Mouse (Mus musculus) midbrain, embryonic 13.5 days (tissue): ENCODE measurements around the gene Popdc2. TPM values are rescaled to one million over a fixed set of nuclear protein-coding genes. Genes with fewer than 3 reads are reported as not detected.

Experiments used
- ATAC-seq: fragments of 200-750 bp; cut with Nextera tagmentation; 2 replicates; pipeline ENCODE4 v1.8.0; 2017; ENCODE audit warnings: mild to moderate bottlenecking, moderate TSS enrichment, moderate library complexity
- H3K27ac ChIP-seq: fragments of 300-500 bp; sonication (generic); 2 replicates; pipeline ENCODE4 v1.5.1; 2015; ENCODE audit warnings: inconsistent platforms, mild to moderate bottlenecking, moderate library complexity
- H3K27me3 ChIP-seq: fragments of 300-500 bp; sonication (generic); 2 replicates; pipeline ENCODE4 v1.6.1; 2015; ENCODE audit warnings: mild to moderate bottlenecking, inconsistent platforms
- H3K36me3 ChIP-seq: fragments of 300-500 bp; sonication (generic); 2 replicates; pipeline ENCODE4 v1.6.1; 2015; ENCODE audit warnings: mild to moderate bottlenecking, inconsistent platforms
- H3K4me1 ChIP-seq: fragments of 300-500 bp; sonication (generic); replicated peaks from 2 replicates; pipeline ENCODE4 v1.6.1; 2015; ENCODE audit warnings: inconsistent platforms
- H3K4me2 ChIP-seq: fragments of 300-500 bp; sonication (generic); replicated peaks from 2 replicates; pipeline ENCODE4 v1.6.1; 2015; ENCODE audit warnings: moderate library complexity, mild to moderate bottlenecking, inconsistent platforms
- H3K4me3 ChIP-seq: fragments of 300-500 bp; sonication (generic); replicated peaks from 2 replicates; pipeline ENCODE4 v1.5.1; 2015; ENCODE audit warnings: mild to moderate bottlenecking, inconsistent platforms
- H3K9ac ChIP-seq: fragments of 300-500 bp; sonication (generic); replicated peaks from 2 replicates; pipeline ENCODE4 v1.6.1; 2015; ENCODE audit warnings: mild to moderate bottlenecking, inconsistent platforms
- H3K9me3 ChIP-seq: fragments of 300-500 bp; sonication (generic); 2 replicates; pipeline ENCODE4 v1.6.1; 2016; ENCODE audit warnings: mild to moderate bottlenecking, inconsistent platforms
- WGBS: fragments of 180-500 bp; shearing (Covaris S2); methylation state at CpG from one replicate; pipeline ENCODE4 v1.1.7; 2015; 5-methylcytosine and 5-hydroxymethylcytosine counted together
- polyA plus RNA-seq: library from polyadenylated mRNA; unstranded; fragments of >200 nt; fragmentation: Nextera tagmentation; extraction: Ambion mirVana; gene quantifications from 2 replicates; pipeline ENCODE4 v1.2.1, GENCODE M21; 2015

Popdc2 gene
- polyA plus RNA-seq, 1 experiment from 2014 or later, result 0.51 TPM

- no peak for ATAC-seq
- H3K27ac ChIP-seq, result no peak overlapping the region
- 98% methylated on average over 2 of the region's 2 CpGs for WGBS
- no peaks in the 10 kb centered on the region for H3K9me3 ChIP-seq
- no peak overlapping the region for H3K4me2 ChIP-seq
- no peak overlapping the region for H3K4me3 ChIP-seq
- no peaks in the 10 kb centered on the region for H3K27me3 ChIP-seq
- peaks cover 4% of the 10 kb centered on the region; the same call in 1 of the 2 replicates for H3K4me1 ChIP-seq
- 0 out of 2 replicates have a peak, but pooled peaks cover 3% of the 10 kb centered on the region for H3K36me3 ChIP-seq
- no peak overlapping the region for H3K9ac ChIP-seq
Measured at GRCm38 (mm10) chr16:38359241-38359640, 2.8 kb upstream of the Popdc2 start.

GRCm38 (mm10) chr16:38359857-38360256, 2.2 kb upstream of the Popdc2 start:
- 78% methylated on average over 3 of the region's 3 CpGs for WGBS
- no peak overlapping the region for H3K4me2 ChIP-seq

GRCm38 (mm10) chr16:38360317-38360716, 1.7 kb upstream of the Popdc2 start:
- peaks cover 4% of the 10 kb centered on the region; the same call in 1 of the 2 replicates for H3K4me1 ChIP-seq
- no peak overlapping the region for H3K9ac ChIP-seq
- 0 out of 2 replicates have a peak, but pooled peaks cover 3% of the 10 kb centered on the region for H3K36me3 ChIP-seq
- H3K27ac ChIP-seq, result no peak overlapping the region
- H3K9me3 ChIP-seq, result no peaks in the 10 kb centered on the region
- H3K27me3 ChIP-seq, result no peaks in the 10 kb centered on the region
- H3K4me3 ChIP-seq, result no peak overlapping the region
- no peak for ATAC-seq
- WGBS, result 9% methylated on average over 2 of the region's 2 CpGs
- no peak overlapping the region for H3K4me2 ChIP-seq

More at GRCm38 (mm10) chr16:38359857-38360256, 2.2 kb upstream of the Popdc2 start:
- H3K4me1 ChIP-seq, result peaks cover 4% of the 10 kb centered on the region; the same call in 1 of the 2 replicates
- H3K36me3 ChIP-seq, result 0 out of 2 replicates have a peak, but pooled peaks cover 3% of the 10 kb centered on the region
- H3K4me3 ChIP-seq, result no peak overlapping the region
- H3K9ac ChIP-seq, result no peak overlapping the region
- H3K27me3 ChIP-seq, result no peaks in the 10 kb centered on the region
- no peak overlapping the region for H3K27ac ChIP-seq
- no peak for ATAC-seq
- H3K9me3 ChIP-seq, result no peaks in the 10 kb centered on the region

- no peak for ATAC-seq
- no peak overlapping the region for H3K27ac ChIP-seq
- H3K36me3 ChIP-seq, result 0 out of 2 replicates have a peak, but pooled peaks cover 3% of the 10 kb centered on the region
- 88% methylated on average over 20 of the region's 20 CpGs for WGBS
- no peaks in the 10 kb centered on the region for H3K27me3 ChIP-seq
- H3K9me3 ChIP-seq, result no peaks in the 10 kb centered on the region
- no peak overlapping the region for H3K4me2 ChIP-seq
- peaks cover 4% of the 10 kb centered on the region; the same call in 1 of the 2 replicates for H3K4me1 ChIP-seq
- H3K9ac ChIP-seq, result no peak overlapping the region
- H3K4me3 ChIP-seq, result no peak overlapping the region
Measured at GRCm38 (mm10) chr16:38362493-38363255, 665 bp downstream of the Popdc2 start.

GRCm38 (mm10) chr16:38363256-38363595, 1.2 kb downstream of the Popdc2 start:
- Histone ChIP-seq H3K27me3 (no peaks in the 10 kb centered on the region), H3K27ac (no peak overlapping the region), H3K4me2 (no peak overlapping the region), H3K9me3 (no peaks in the 10 kb centered on the region), H3K4me3 (no peak overlapping the region), H3K36me3 (no peaks in the 10 kb centered on the region), H3K9ac (no peak overlapping the region), H3K4me1 (peaks cover 4% of the 10 kb centered on the region; the same call in 1 of the 2 replicates)
- no peak for ATAC-seq
- WGBS, result 88% methylated on average over 3 of the region's 3 CpGs

GRCm38 (mm10) chr16:38363657-38364056, 1.6 kb downstream of the Popdc2 start:
- Histone ChIP-seq H3K9ac (no peak overlapping the region), H3K27ac (no peak overlapping the region), H3K9me3 (no peaks in the 10 kb centered on the region), H3K27me3 (no peaks in the 10 kb centered on the region), H3K4me3 (no peak overlapping the region), H3K4me2 (no peak overlapping the region), H3K36me3 (no peaks in the 10 kb centered on the region), H3K4me1 (peaks cover 4% of the 10 kb centered on the region; the same call in 1 of the 2 replicates)
- WGBS, result 88% methylated on average over 7 of the region's 7 CpGs
- no peak for ATAC-seq

GRCm38 (mm10) chr16:38365390-38365789, 3.4 kb downstream of the Popdc2 start:
- Histone ChIP-seq H3K27me3 (no peaks in the 10 kb centered on the region), H3K9me3 (no peaks in the 10 kb centered on the region), H3K9ac (no peak overlapping the region), H3K4me2 (no peak overlapping the region), H3K4me3 (no peak overlapping the region), H3K36me3 (no peaks in the 10 kb centered on the region), H3K27ac (no peak overlapping the region), H3K4me1 (peaks cover 1% of the 10 kb centered on the region; the same call in 1 of the 2 replicates)
- ATAC-seq, result no peak
- 86% methylated on average over 10 of the region's 10 CpGs for WGBS

GRCm38 (mm10) chr16:38366231-38366630, 4.2 kb downstream of the Popdc2 start:
- Histone ChIP-seq H3K4me2 (no peak overlapping the region), H3K27ac (no peak overlapping the region), H3K4me3 (no peak overlapping the region), H3K36me3 (no peaks in the 10 kb centered on the region), H3K4me1 (no peaks in the 10 kb centered on the region), H3K9ac (no peak overlapping the region), H3K27me3 (no peaks in the 10 kb centered on the region), H3K9me3 (no peaks in the 10 kb centered on the region)
- 94% methylated on average over 4 of the region's 4 CpGs for WGBS
- ATAC-seq, result no peak

- H3K4me3 ChIP-seq, result no peak overlapping the region
- H3K27me3 ChIP-seq, result no peaks in the 10 kb centered on the region
- H3K36me3 ChIP-seq, result no peaks in the 10 kb centered on the region
- no peaks in the 10 kb centered on the region for H3K9me3 ChIP-seq
- no peak overlapping the region for H3K27ac ChIP-seq
- ATAC-seq, result no peak
- no peak overlapping the region for H3K4me2 ChIP-seq
- H3K9ac ChIP-seq, result no peak overlapping the region
- WGBS, result 73% methylated on average over 10 of the region's 10 CpGs
- H3K4me1 ChIP-seq, result no peaks in the 10 kb centered on the region
Measured at GRCm38 (mm10) chr16:38368336-38368735, 6.3 kb downstream of the Popdc2 start.

- H3K4me3 ChIP-seq, result no peak overlapping the region
- H3K27me3 ChIP-seq, result no peaks in the 10 kb centered on the region
- H3K36me3 ChIP-seq, result no peaks in the 10 kb centered on the region
- H3K4me2 ChIP-seq, result no peak overlapping the region
- H3K9me3 ChIP-seq, result no peaks in the 10 kb centered on the region
- H3K9ac ChIP-seq, result no peak overlapping the region
- no peak for ATAC-seq
- no peaks in the 10 kb centered on the region for H3K4me1 ChIP-seq
- WGBS, result 86% methylated on average over 7 of the region's 7 CpGs
- H3K27ac ChIP-seq, result no peak overlapping the region
Measured at GRCm38 (mm10) chr16:38369000-38369399, 7.0 kb downstream of the Popdc2 start.

GRCm38 (mm10) chr16:38369431-38369830, 7.4 kb downstream of the Popdc2 start:
- Histone ChIP-seq H3K9ac (no peak overlapping the region), H3K9me3 (no peaks in the 10 kb centered on the region), H3K36me3 (no peaks in the 10 kb centered on the region), H3K4me3 (no peak overlapping the region), H3K4me1 (no peaks in the 10 kb centered on the region), H3K27me3 (no peaks in the 10 kb centered on the region), H3K27ac (no peak overlapping the region), H3K4me2 (no peak overlapping the region)
- 89% methylated on average over 8 of the region's 8 CpGs for WGBS
- ATAC-seq, result no peak

- no peaks in the 10 kb centered on the region for H3K4me1 ChIP-seq
- no peak overlapping the region for H3K27ac ChIP-seq
- H3K4me3 ChIP-seq, result no peak overlapping the region
- no peaks in the 10 kb centered on the region for H3K36me3 ChIP-seq
- ATAC-seq, result no peak
- 80% methylated on average over 4 of the region's 4 CpGs for WGBS
- no peak overlapping the region for H3K9ac ChIP-seq
- H3K4me2 ChIP-seq, result no peak overlapping the region
- H3K9me3 ChIP-seq, result no peaks in the 10 kb centered on the region
- no peaks in the 10 kb centered on the region for H3K27me3 ChIP-seq
Measured at GRCm38 (mm10) chr16:38369992-38370484, 8.0 kb downstream of the Popdc2 start.
